Mouse (Mus musculus): ENCODE results near the gene Lmntd1. TPM values are rescaled to one million over a fixed set of nuclear protein-coding genes. Genes with fewer than 3 reads are reported as not detected.

Gene Lmntd1
- total and polyA plus RNA-seq, 3 experiments: 0.08 to 0.43 (median 0.26) TPM

GRCm38 (mm10) chr6:145515859-145516581 lies 98.1 kb downstream of the Lmntd1 start:
- no peak overlapping the region for H3K4me3 ChIP-seq (replicated peaks in 1 of 3; ENCODE audit: low read depth in 2 of 3, low read length in 2 of 3, poor library complexity in 1 of 3)
- TF ChIP-seq MEF2A (IDR thresholded peaks at IDR 0.05; ENCODE audit: borderline replicate concordance, low read depth, low read length) (no peak), JUN (IDR thresholded peaks at IDR 0.05; ENCODE audit: insufficient read depth, low read depth, low read length) (no peak), NELFE (IDR thresholded peaks at IDR 0.05; ENCODE audit: low read depth, low read length) (no peak), BHLHE40 (IDR thresholded peaks at IDR 0.05; ENCODE audit: low read depth, low read length) (no peak), MXI1 (IDR thresholded peaks at IDR 0.05; ENCODE audit: low read depth, low read length) (no peak)
- no peaks in the 10 kb centered on the region for H3K27me3 ChIP-seq (replicated peaks)
- peaks cover 7% of the 10 kb centered on the region for H3K9me3 ChIP-seq (replicated peaks; ENCODE audit: low read length)
- in situ Hi-C loops (cut with MboI; ENCODE audit: low pct_ligation_motif_present, low pct_unique_long_range_greater_than_20kb, low sequenced_read_pairs): no loop called here
- H3K4me2 ChIP-seq (ENCODE audit: insufficient read depth, low read depth, poor library complexity, severe bottlenecking): no peak overlapping the region
- H3K27ac ChIP-seq (ENCODE audit: insufficient read depth, low read depth): no peak overlapping the region
- H3K4me1 ChIP-seq (ENCODE audit: control insufficient read depth in 1 of 2, insufficient read depth in 2 of 2): peaks cover 0 to 11% of the 10 kb centered on the region in 2 experiments; a peak in 2 of 4 replicates
- H3K9ac ChIP-seq (ENCODE audit: insufficient read depth, low read depth): no peak overlapping the region
- no peak for DNase-seq (ENCODE audit: extremely low read depth)
- no peaks in the 10 kb centered on the region for H3K36me3 ChIP-seq (replicated peaks in 1 of 2; ENCODE audit: control insufficient read depth in 1 of 2, insufficient read depth in 1 of 2, low read length in 1 of 2)
- dilution Hi-C loops (cut with MboI; ENCODE audit: extremely low pct_ligation_motif_present, extremely low pct_unique_long_range_greater_than_20kb, low sequenced_read_pairs): no loop called here
- no peaks in the 10 kb centered on the region for H3K79me2 ChIP-seq (replicated peaks; ENCODE audit: control insufficient read depth, extremely low read depth, insufficient read depth, poor library complexity, severe bottlenecking)

GRCm38 (mm10) chr6:145511265-145511664 lies 102.9 kb downstream of the Lmntd1 start:
- no peak overlapping the region for H3K4me2 ChIP-seq (ENCODE audit: insufficient read depth, low read depth, poor library complexity, severe bottlenecking)
- peaks cover 0 to 17% of the 10 kb centered on the region in 2 experiments; a peak in 2 of 4 replicates for H3K4me1 ChIP-seq (ENCODE audit: control insufficient read depth in 1 of 2, insufficient read depth in 2 of 2)
- H3K4me3 ChIP-seq (replicated peaks in 1 of 3; ENCODE audit: low read depth in 2 of 3, low read length in 2 of 3, poor library complexity in 1 of 3): no peak overlapping the region
- dilution Hi-C loops (cut with MboI; ENCODE audit: extremely low pct_ligation_motif_present, extremely low pct_unique_long_range_greater_than_20kb, low sequenced_read_pairs): no loop called here
- H3K27me3 ChIP-seq (replicated peaks): no peaks in the 10 kb centered on the region
- no peaks in the 10 kb centered on the region for H3K36me3 ChIP-seq (replicated peaks in 1 of 2; ENCODE audit: control insufficient read depth in 1 of 2, insufficient read depth in 1 of 2, low read length in 1 of 2)
- H3K27ac ChIP-seq (ENCODE audit: insufficient read depth, low read depth): no peak overlapping the region
- no peak overlapping the region for H3K9ac ChIP-seq (ENCODE audit: insufficient read depth, low read depth)
- in situ Hi-C loops (cut with MboI; ENCODE audit: low pct_ligation_motif_present, low pct_unique_long_range_greater_than_20kb, low sequenced_read_pairs): no loop called here
- H3K79me2 ChIP-seq (replicated peaks; ENCODE audit: control insufficient read depth, extremely low read depth, insufficient read depth, poor library complexity, severe bottlenecking): no peaks in the 10 kb centered on the region
- TF ChIP-seq KAT2A (IDR thresholded peaks at IDR 0.05; ENCODE audit: insufficient replicate concordance, low read length) (no peak), POLR2AphosphoS2 (IDR thresholded peaks at IDR 0.05; ENCODE audit: low read depth, low read length) (no peak), GABPA (IDR thresholded peaks at IDR 0.05; ENCODE audit: insufficient replicate concordance, low read depth, low read length) (no peak), JUN (IDR thresholded peaks at IDR 0.05; ENCODE audit: insufficient read depth, low read depth, low read length) (no peak), JUND (conservative IDR thresholded peaks at IDR 0.05; ENCODE audit: low read depth, low read length) (no peak), IRF4 (IDR thresholded peaks at IDR 0.05; ENCODE audit: low read depth, low read length) (no peak), UBTF (IDR thresholded peaks at IDR 0.05; ENCODE audit: low read depth, low read length) (no peak), BHLHE40 (IDR thresholded peaks at IDR 0.05; ENCODE audit: low read depth, low read length) (no peak), E2F4 (IDR thresholded peaks at IDR 0.05; ENCODE audit: insufficient replicate concordance, low read depth, low read length) (no peak)
- DNase-seq (ENCODE audit: extremely low read depth): no peak
- H3K9me3 ChIP-seq (replicated peaks; ENCODE audit: low read length): no peaks in the 10 kb centered on the region

Data from CH12.LX (cell line).